Mouse (Mus musculus) liver, embryonic 14.5 days (tissue): ENCODE results near the gene Xpnpep1. TPM values are rescaled to one million over a fixed set of nuclear protein-coding genes. Genes with fewer than 3 reads are reported as not detected.

Experiments used
- ATAC-seq: fragments of 200-750 bp; cut with Nextera tagmentation; 2 replicates; pipeline ENCODE4 v1.8.0; 2017; ENCODE audit warnings: moderate number of reproducible peaks, mild to moderate bottlenecking, moderate library complexity; ENCODE audit not compliant: insufficient read depth
- DNase-seq, 3 experiments: peaks; one replicate each; pipeline ENCODE4 v3.0.0-alpha.2; 2012 to 2013; ENCODE audit warnings: low read depth in 3 of 3, low spot score in 3 of 3
- H3K27ac ChIP-seq: fragments of 300-500 bp; sonication (generic); 2 replicates; pipeline ENCODE4 v1.5.1; 2014; ENCODE audit warnings: moderate library complexity, mild to moderate bottlenecking, control low read depth, inconsistent platforms
- H3K27me3 ChIP-seq: fragments of 300-500 bp; sonication (generic); 2 replicates; pipeline ENCODE4 v1.6.1; 2014; ENCODE audit warnings: mild to moderate bottlenecking, low read length, moderate library complexity; ENCODE audit not compliant: control insufficient read depth, insufficient read depth
- H3K36me3 ChIP-seq: fragments of 300-500 bp; sonication (generic); replicated peaks from 2 replicates; pipeline ENCODE4 v1.6.1; 2014; ENCODE audit warnings: low read depth; ENCODE audit not compliant: control insufficient read depth, insufficient read depth
- H3K4me1 ChIP-seq, 2 experiments: fragments of 200-500 bp in 1 of 2; fragments of 300-500 bp in 1 of 2; sonication (generic) in 1 of 2; replicated peaks; 2 replicates each; pipeline ENCODE4 v1.6.1; 2012 to 2014; ENCODE audit warnings: antibody characterized with exemption in 1 of 2, inconsistent platforms in 1 of 2, low read length in 1 of 2; ENCODE audit not compliant: control insufficient read depth in 2 of 2, insufficient read depth in 2 of 2
- H3K4me2 ChIP-seq: fragments of 300-500 bp; sonication (generic); 2 replicates; pipeline ENCODE4 v1.6.1; 2014; ENCODE audit warnings: low read depth, mild to moderate bottlenecking, control low read depth, moderate library complexity
- H3K4me3 ChIP-seq, 2 experiments: fragments of 200-500 bp in 1 of 2; fragments of 300-500 bp in 1 of 2; sonication (generic) in 1 of 2; 2 replicates each; pipeline ENCODE4 v1.5.1; 2012 to 2014; ENCODE audit warnings: low read depth in 2 of 2, low read length in 2 of 2, mild to moderate bottlenecking in 2 of 2, control low read depth in 1 of 2, inconsistent platforms in 1 of 2, moderate library complexity in 1 of 2; ENCODE audit not compliant: insufficient read depth in 1 of 2
- H3K9ac ChIP-seq: fragments of 300-500 bp; sonication (generic); replicated peaks from 2 replicates; pipeline ENCODE4 v1.6.1; 2014; ENCODE audit warnings: mild to moderate bottlenecking, control low read depth, moderate library complexity
- H3K9me3 ChIP-seq: fragments of 300-500 bp; sonication (generic); 2 replicates; pipeline ENCODE4 v1.6.1; 2016; ENCODE audit warnings: low read length, mixed read lengths; ENCODE audit not compliant: control insufficient read depth
- CTCF ChIP-seq: IDR thresholded peaks from 2 replicates; pipeline ENCODE4 v1.5.1; 2016; ENCODE audit warnings: antibody characterized with exemption, low read depth, control low read depth
- EP300 ChIP-seq: IDR thresholded peaks from 2 replicates; pipeline ENCODE4 v1.6.1; 2016; ENCODE audit warnings: antibody characterized with exemption, low read depth
- WGBS: fragments of 180-500 bp; shearing (Covaris S2); extraction: QIAGEN DNeasy Blood & Tissue Kit; methylation state at CpG from one replicate; pipeline ENCODE4 v1.1.7; 2014; ENCODE audit not compliant: insufficient replicate concordance; 5-methylcytosine and 5-hydroxymethylcytosine counted together
- polyA plus RNA-seq, 2 experiments: library from polyadenylated mRNA; depleted of rRNA in 1 of 2; stranded (reverse) in 1 of 2; unstranded in 1 of 2; fragments of >200 nt; fragmentation: Nextera tagmentation in 1 of 2; extraction: Ambion mirVana in 1 of 2; gene quantifications; 2 replicates each; pipeline versions ENCODE4 v1.2.1 to v1.2.3; 2012 to 2014

Xpnpep1 gene
- polyA plus RNA-seq, 2 experiments = 51.9 to 93.9 TPM

- Histone ChIP-seq H3K9me3 (no peaks in the 10 kb centered on the region), H3K27me3 (no peaks in the 10 kb centered on the region), H3K27ac (no peak overlapping the region), H3K9ac (no peak overlapping the region), H3K4me3 (no peak overlapping the region), H3K4me2 (no peak overlapping the region), H3K36me3 (peaks cover 18% of the 10 kb centered on the region), H3K4me1 (no peaks in the 10 kb centered on the region)
- ATAC-seq = no peak
- TF ChIP-seq EP300 (no peak), CTCF (no peak)
- no peak for DNase-seq
- 80% methylated on average over 7 of the region's 7 CpGs for WGBS
These were observed 26.7 kb downstream of the Xpnpep1 start for GRCm38 (mm10) chr19:53013341-53013740.

- no peaks in the 10 kb centered on the region for H3K9me3 ChIP-seq
- H3K4me1 ChIP-seq = no peaks in the 10 kb centered on the region
- TF ChIP-seq EP300 (no peak), CTCF (no peak)
- H3K27ac ChIP-seq = no peak overlapping the region
- H3K4me2 ChIP-seq = no peak overlapping the region
- no peak for DNase-seq
- H3K36me3 ChIP-seq = peaks cover 30% of the 10 kb centered on the region
- WGBS = 82% methylated on average over 5 of the region's 5 CpGs
- no peaks in the 10 kb centered on the region for H3K27me3 ChIP-seq
- no peak overlapping the region for H3K4me3 ChIP-seq
- ATAC-seq = no peak
- H3K9ac ChIP-seq = no peak overlapping the region
These were observed 29.1 kb downstream of the Xpnpep1 start for GRCm38 (mm10) chr19:53010941-53011340.

- no peaks in the 10 kb centered on the region for H3K27me3 ChIP-seq
- ATAC-seq (no peak), DNase-seq (no peak)
- H3K4me3 ChIP-seq = no peak overlapping the region
- no peak for TF ChIP-seq CTCF
- TF ChIP-seq EP300 = no peak
- H3K4me1 ChIP-seq = peaks cover 3% of the 10 kb centered on the region in 2 experiments
- H3K27ac ChIP-seq = no peak overlapping the region
- H3K36me3 ChIP-seq = peaks cover 37% of the 10 kb centered on the region
- no peak overlapping the region for H3K9ac ChIP-seq
- 83% methylated on average over 5 of the region's 5 CpGs for WGBS
- H3K4me2 ChIP-seq = no peak overlapping the region
- H3K9me3 ChIP-seq = no peaks in the 10 kb centered on the region
These were observed 31.1 kb downstream of the Xpnpep1 start for GRCm38 (mm10) chr19:53008921-53009320.

DNA sequence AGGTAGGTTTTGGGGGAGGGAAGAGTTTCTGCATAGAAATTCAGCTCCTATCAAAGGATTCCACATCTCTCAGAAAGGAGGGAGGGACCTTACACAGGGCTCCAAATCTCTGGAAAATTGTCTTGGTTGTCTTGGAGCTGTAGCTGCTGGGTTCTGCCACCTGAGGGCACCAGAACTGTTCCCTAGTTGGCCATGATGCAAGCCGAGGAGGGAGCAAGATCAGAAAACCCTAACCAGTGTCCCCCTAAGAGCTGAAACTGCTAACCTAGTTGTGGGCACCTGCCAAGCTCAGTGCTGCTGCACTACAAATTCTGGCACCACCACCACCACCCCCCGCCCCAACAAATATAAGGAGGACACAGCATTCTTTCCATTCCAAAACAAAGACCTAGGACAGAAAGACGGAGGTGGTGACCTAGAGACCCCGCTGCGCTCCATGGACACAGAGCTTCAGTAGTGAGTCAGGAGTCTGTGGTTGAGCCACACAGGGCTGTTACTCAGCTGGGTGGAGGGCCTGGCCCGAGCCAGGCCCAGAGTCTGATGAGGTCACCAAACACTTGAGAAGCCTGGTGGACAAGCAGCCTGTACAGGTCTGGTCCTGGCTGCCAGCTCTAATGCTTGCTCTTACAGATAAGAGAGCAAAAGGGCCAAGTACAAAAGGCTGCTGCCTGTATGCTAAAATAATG is 31.9 kb downstream of the Xpnpep1 start:
- Histone ChIP-seq H3K27me3 (no peaks in the 10 kb centered on the region), H3K36me3 (peaks cover 39% of the 10 kb centered on the region), H3K4me2 (no peak overlapping the region), H3K4me1 (peaks cover 10 to 11% of the 10 kb centered on the region in 2 experiments), H3K9me3 (no peaks in the 10 kb centered on the region), H3K27ac (no peak overlapping the region), H3K9ac (no peak overlapping the region), H3K4me3 (no peak overlapping the region)
- peak; percentile 82 for TF ChIP-seq CTCF
- TF ChIP-seq EP300 = no peak
- DNase-seq (no peak), ATAC-seq (no peak)
- WGBS = 63% methylated on average over 6 of the region's 6 CpGs

GRCm38 (mm10) chr19:53005978-53006377 is 34.0 kb downstream of the Xpnpep1 start:
- Histone ChIP-seq H3K4me1 (peaks cover 27 to 30% of the 10 kb centered on the region in 2 experiments), H3K9me3 (no peaks in the 10 kb centered on the region), H3K27ac (no peak overlapping the region), H3K4me3 (no peak overlapping the region), H3K27me3 (no peaks in the 10 kb centered on the region), H3K4me2 (no peak overlapping the region), H3K36me3 (peaks cover 53% of the 10 kb centered on the region), H3K9ac (no peak overlapping the region)
- no peak for DNase-seq
- no peak for ATAC-seq
- TF ChIP-seq CTCF (no peak), EP300 (no peak)
- 91% methylated on average over 19 of the region's 19 CpGs for WGBS
